Mouse (Mus musculus) hindbrain, embryonic 15.5 days (tissue): Measurements from ENCODE around the gene Gm45213. TPM values are rescaled to one million over a fixed set of nuclear protein-coding genes. Genes with fewer than 3 reads are reported as not detected.

Source experiments
- ATAC-seq: fragments of 200-750 bp; cut with Nextera tagmentation; 2 replicates; pipeline ENCODE4 v1.8.0; 2017; ENCODE audit warnings: low read depth, moderate number of reproducible peaks, moderate TSS enrichment; ENCODE audit not compliant: low FRiP score
- H3K27ac ChIP-seq: fragments of 300-500 bp; sonication (generic); replicated peaks from 2 replicates; pipeline ENCODE4 v1.5.1; 2015; ENCODE audit warnings: mild to moderate bottlenecking, inconsistent platforms
- H3K27me3 ChIP-seq: fragments of 300-500 bp; sonication (generic); 2 replicates; pipeline ENCODE4 v1.6.1; 2015; ENCODE audit warnings: control low read depth, inconsistent platforms
- H3K36me3 ChIP-seq: fragments of 300-500 bp; sonication (generic); 2 replicates; pipeline ENCODE4 v1.6.1; 2015; ENCODE audit warnings: control low read depth, inconsistent platforms
- H3K4me1 ChIP-seq: fragments of 300-500 bp; sonication (generic); replicated peaks from 2 replicates; pipeline ENCODE4 v1.6.1; 2015; ENCODE audit warnings: control low read depth, inconsistent platforms
- H3K4me2 ChIP-seq: fragments of 300-500 bp; sonication (generic); 2 replicates; pipeline ENCODE4 v1.6.1; 2015; ENCODE audit warnings: moderate library complexity, mild to moderate bottlenecking, inconsistent platforms
- H3K4me3 ChIP-seq: fragments of 300-500 bp; sonication (generic); 2 replicates; pipeline ENCODE4 v1.5.1; 2015; ENCODE audit warnings: mild to moderate bottlenecking, inconsistent platforms
- H3K9ac ChIP-seq: fragments of 300-500 bp; sonication (generic); 2 replicates; pipeline ENCODE4 v1.6.1; 2015; ENCODE audit warnings: inconsistent platforms
- H3K9me3 ChIP-seq: fragments of 300-500 bp; sonication (generic); 2 replicates; pipeline ENCODE4 v1.6.1; 2016; ENCODE audit warnings: control low read depth, inconsistent platforms
- WGBS: fragments of 180-500 bp; shearing (Covaris S2); methylation state at CpG from one replicate; pipeline ENCODE4 v1.1.7; 2015; 5-methylcytosine and 5-hydroxymethylcytosine counted together
- polyA plus RNA-seq: library from polyadenylated mRNA; unstranded; fragments of >200 nt; fragmentation: Nextera tagmentation; extraction: Ambion mirVana; gene quantifications from 2 replicates; pipeline ENCODE4 v1.2.1, GENCODE M21; 2015

Gm45213 gene
- polyA plus RNA-seq, 1 experiment from 2014 or later, result not detected

- Histone ChIP-seq H3K9me3 (no peaks in the 10 kb centered on the region), H3K36me3 (no peaks in the 10 kb centered on the region), H3K27me3 (no peaks in the 10 kb centered on the region; the same call in 1 of the 2 replicates), H3K4me2 (peak overlapping the region; percentile 96), H3K4me3 (peak overlapping the region; percentile 78), H3K4me1 (peaks cover 49% of the 10 kb centered on the region), H3K9ac (peak overlapping the region; percentile 79; the same call in 1 of the 2 replicates), H3K27ac (0 out of 2 replicates have a peak overlapping the region, but pooled peaks have one; percentile 94)
- whole genome bisulfite sequencing, result 52% methylated on average over 10 of the region's 10 CpGs
- ATAC-seq, result no peak
Measured at GRCm38 (mm10) chr7:66111211-66111610, 67.8 kb downstream of the Gm45213 start.

Other genes starting within 250 kb of the Gm45213 start
- 1.0 and 1.8 TPM in 2 replicates for gene Pcsk6, start 181.9 kb upstream of the Gm45213 start, polyA plus RNA-seq
- gene Snrpa1, start 15.4 kb downstream of the Gm45213 start, polyA plus RNA-seq, result 118 and 127 TPM in 2 replicates
- 86.5 and 90.7 TPM in 2 replicates for gene Selenos, start 36.0 kb downstream of the Gm45213 start, polyA plus RNA-seq
- gene Chsy1, start 65.9 kb downstream of the Gm45213 start, polyA plus RNA-seq, result 9.2 and 10.7 TPM in 2 replicates